Mouse (Mus musculus): ENCODE data around the gene Wrb. TPM values are rescaled to one million over a fixed set of nuclear protein-coding genes. Genes with fewer than 3 reads are reported as not detected.
A peak's percentile ranks its signal among the peaks of the same experiment; 100 is the strongest.
"Not testable (repeated sequence)": the region's sequence is repeated elsewhere in the genome, so short reads cannot be mapped to it uniquely, and the experiment has no call there.

The Wrb gene
- 34.6 and 37.3 TPM in 2 replicates for polyA plus RNA-seq (2012; rRNA removed)

GRCm38 (mm10) chr16:96145110-96145800, at the start of gene Wrb:
Gene Wrb, plus strand, starts transcription at chr16:96145407.
- peak within 1 kb of the TSS; percentile 42; the same call in 1 of the 2 replicates for H3K27ac ChIP-seq (ENCODE audit: control insufficient read depth, insufficient read depth, low read depth, low read length)
- no peaks in the 10 kb centered on the region; the same call in 1 of the 2 replicates for H3K4me1 ChIP-seq (ENCODE audit: control insufficient read depth, insufficient read depth, low read length)
- peak within 1 kb of the TSS; percentile 94 for H3K4me3 ChIP-seq (ENCODE audit: control insufficient read depth, low read depth, low read length)
- H3K27me3 ChIP-seq (ENCODE audit: control insufficient read depth, insufficient read depth, low read length): no peaks in the 10 kb centered on the region
- peak; percentile 91 for TF ChIP-seq POLR2A (IDR thresholded peaks at IDR 0.05; ENCODE audit: control insufficient read depth, low read depth, low read length)
- peak; percentile 99 for TF ChIP-seq CTCF (IDR thresholded peaks at IDR 0.05; ENCODE audit: control insufficient read depth, insufficient read depth, insufficient replicate concordance, low read depth, low read length)
- H3K36me3 ChIP-seq (ENCODE audit: control insufficient read depth, insufficient read depth, low read length): no peaks in the 10 kb centered on the region; the same call in 1 of the 2 replicates

- Histone ChIP-seq H3K27me3 (ENCODE audit: control insufficient read depth, insufficient read depth, low read length) (no peaks in the 10 kb centered on the region), H3K36me3 (ENCODE audit: control insufficient read depth, insufficient read depth, low read length) (no peaks in the 10 kb centered on the region), H3K27ac (ENCODE audit: control insufficient read depth, insufficient read depth, low read depth, low read length) (no peak overlapping the region), H3K4me3 (ENCODE audit: control insufficient read depth, low read depth, low read length) (no peak overlapping the region), H3K4me1 (ENCODE audit: control insufficient read depth, insufficient read depth, low read length) (peaks cover 13% of the 10 kb centered on the region)
- TF ChIP-seq POLR2A (IDR thresholded peaks at IDR 0.05; ENCODE audit: control insufficient read depth, low read depth, low read length): no peak
- TF ChIP-seq CTCF (IDR thresholded peaks at IDR 0.05; ENCODE audit: control insufficient read depth, insufficient read depth, insufficient replicate concordance, low read depth, low read length): no peak
These were observed 49.2 kb upstream of the Wrb start for GRCm38 (mm10) chr16:96095966-96096365.

- Histone ChIP-seq H3K4me3 (ENCODE audit: control insufficient read depth, low read depth, low read length) (peak overlapping the region; percentile 87), H3K4me1 (ENCODE audit: control insufficient read depth, insufficient read depth, low read length) (peaks cover 13% of the 10 kb centered on the region), H3K27ac (ENCODE audit: control insufficient read depth, insufficient read depth, low read depth, low read length) (peak overlapping the region; percentile 25; the same call in 1 of the 2 replicates)
- TF ChIP-seq POLR2A (IDR thresholded peaks at IDR 0.05; ENCODE audit: control insufficient read depth, low read depth, low read length): peak; percentile 26; the same call in 1 of the 2 replicates
- not testable (repeated sequence) for H3K27me3 ChIP-seq (ENCODE audit: control insufficient read depth, insufficient read depth, low read length); H3K36me3 ChIP-seq (ENCODE audit: control insufficient read depth, insufficient read depth, low read length)
These were observed 47.4 kb upstream of the Wrb start for GRCm38 (mm10) chr16:96097811-96098210.

GRCm38 (mm10) chr16:96103036-96103435, 42.2 kb upstream of the Wrb start:
- Histone ChIP-seq H3K4me3 (ENCODE audit: control insufficient read depth, low read depth, low read length) (no peak overlapping the region), H3K27ac (ENCODE audit: control insufficient read depth, insufficient read depth, low read depth, low read length) (no peak overlapping the region), H3K4me1 (ENCODE audit: control insufficient read depth, insufficient read depth, low read length) (no peaks in the 10 kb centered on the region), H3K36me3 (ENCODE audit: control insufficient read depth, insufficient read depth, low read length) (no peaks in the 10 kb centered on the region), H3K27me3 (ENCODE audit: control insufficient read depth, insufficient read depth, low read length) (no peaks in the 10 kb centered on the region)
- no peak for TF ChIP-seq CTCF (IDR thresholded peaks at IDR 0.05; ENCODE audit: control insufficient read depth, insufficient read depth, insufficient replicate concordance, low read depth, low read length)
- no peak for TF ChIP-seq POLR2A (IDR thresholded peaks at IDR 0.05; ENCODE audit: control insufficient read depth, low read depth, low read length)

- no peaks in the 10 kb centered on the region for H3K4me1 ChIP-seq (ENCODE audit: control insufficient read depth, insufficient read depth, low read length)
- TF ChIP-seq CTCF (IDR thresholded peaks at IDR 0.05; ENCODE audit: control insufficient read depth, insufficient read depth, insufficient replicate concordance, low read depth, low read length) (no peak), POLR2A (IDR thresholded peaks at IDR 0.05; ENCODE audit: control insufficient read depth, low read depth, low read length) (no peak)
- H3K27me3 ChIP-seq (ENCODE audit: control insufficient read depth, insufficient read depth, low read length): no peaks in the 10 kb centered on the region
- no peak overlapping the region for H3K27ac ChIP-seq (ENCODE audit: control insufficient read depth, insufficient read depth, low read depth, low read length)
- H3K36me3 ChIP-seq (ENCODE audit: control insufficient read depth, insufficient read depth, low read length): no peaks in the 10 kb centered on the region
- H3K4me3 ChIP-seq (ENCODE audit: control insufficient read depth, low read depth, low read length): no peak overlapping the region
These were observed 35.5 kb upstream of the Wrb start for GRCm38 (mm10) chr16:96109673-96110072.

- TF ChIP-seq POLR2A (IDR thresholded peaks at IDR 0.05; ENCODE audit: control insufficient read depth, low read depth, low read length) (no peak), CTCF (IDR thresholded peaks at IDR 0.05; ENCODE audit: control insufficient read depth, insufficient read depth, insufficient replicate concordance, low read depth, low read length) (no peak)
- Histone ChIP-seq H3K27ac (ENCODE audit: control insufficient read depth, insufficient read depth, low read depth, low read length) (no peak overlapping the region), H3K4me1 (ENCODE audit: control insufficient read depth, insufficient read depth, low read length) (no peaks in the 10 kb centered on the region), H3K4me3 (ENCODE audit: control insufficient read depth, low read depth, low read length) (no peak overlapping the region), H3K27me3 (ENCODE audit: control insufficient read depth, insufficient read depth, low read length) (no peaks in the 10 kb centered on the region), H3K36me3 (ENCODE audit: control insufficient read depth, insufficient read depth, low read length) (no peaks in the 10 kb centered on the region)
These were observed 34.4 kb upstream of the Wrb start for GRCm38 (mm10) chr16:96110655-96111345.

GRCm38 (mm10) chr16:96112769-96113168, 32.4 kb upstream of the Wrb start:
- TF ChIP-seq CTCF (IDR thresholded peaks at IDR 0.05; ENCODE audit: control insufficient read depth, insufficient read depth, insufficient replicate concordance, low read depth, low read length) (no peak), POLR2A (IDR thresholded peaks at IDR 0.05; ENCODE audit: control insufficient read depth, low read depth, low read length) (no peak)
- no peaks in the 10 kb centered on the region for H3K4me1 ChIP-seq (ENCODE audit: control insufficient read depth, insufficient read depth, low read length)
- H3K36me3 ChIP-seq (ENCODE audit: control insufficient read depth, insufficient read depth, low read length): no peaks in the 10 kb centered on the region
- H3K27me3 ChIP-seq (ENCODE audit: control insufficient read depth, insufficient read depth, low read length): no peaks in the 10 kb centered on the region
- no peak overlapping the region for H3K27ac ChIP-seq (ENCODE audit: control insufficient read depth, insufficient read depth, low read depth, low read length)
- H3K4me3 ChIP-seq (ENCODE audit: control insufficient read depth, low read depth, low read length): no peak overlapping the region
